Mouse (Mus musculus) hindbrain, embryonic 14.5 days (tissue): ENCODE data around the gene Speg. TPM values are rescaled to one million over a fixed set of nuclear protein-coding genes. Genes with fewer than 3 reads are reported as not detected.
A peak's percentile ranks its signal among the peaks of the same experiment; 100 is the strongest.

ENCODE experiments used
- ATAC-seq: fragments of 200-750 bp; cut with Nextera tagmentation; 2 replicates; pipeline ENCODE4 v1.8.0; 2017; ENCODE audit warnings: moderate number of reproducible peaks, mild to moderate bottlenecking, moderate TSS enrichment, moderate library complexity; ENCODE audit not compliant: low FRiP score
- DNase-seq: peaks from one replicate; pipeline ENCODE4 v3.0.0-alpha.2; 2015; ENCODE audit warnings: low spot score
- H3K27ac ChIP-seq: fragments of 300-500 bp; sonication (generic); 2 replicates; pipeline ENCODE4 v1.5.1; 2014; ENCODE audit warnings: mild to moderate bottlenecking, moderate library complexity
- H3K27me3 ChIP-seq: fragments of 300-500 bp; sonication (generic); 2 replicates; pipeline ENCODE4 v1.6.1; 2014; ENCODE audit warnings: mild to moderate bottlenecking, low read length, mixed read lengths; ENCODE audit not compliant: control insufficient read depth, insufficient read depth
- H3K36me3 ChIP-seq: fragments of 300-500 bp; sonication (generic); replicated peaks from 2 replicates; pipeline ENCODE4 v1.6.1; 2014; ENCODE audit not compliant: control insufficient read depth, insufficient read depth
- H3K4me1 ChIP-seq: fragments of 300-500 bp; sonication (generic); replicated peaks from 2 replicates; pipeline ENCODE4 v1.6.1; 2014; ENCODE audit warnings: antibody characterized with exemption, low read length, mixed read lengths; ENCODE audit not compliant: control insufficient read depth, insufficient read depth
- H3K4me2 ChIP-seq: fragments of 300-500 bp; sonication (generic); replicated peaks from 2 replicates; pipeline ENCODE4 v1.6.1; 2014; ENCODE audit warnings: mild to moderate bottlenecking, moderate library complexity
- H3K4me3 ChIP-seq: fragments of 300-500 bp; sonication (generic); replicated peaks from 2 replicates; pipeline ENCODE4 v1.5.1; 2014; ENCODE audit warnings: mild to moderate bottlenecking, low read length
- H3K9ac ChIP-seq: fragments of 300-500 bp; sonication (generic); 2 replicates; pipeline ENCODE4 v1.6.1; 2014
- H3K9me3 ChIP-seq: fragments of 300-500 bp; sonication (generic); 2 replicates; pipeline ENCODE4 v1.6.1; 2016; ENCODE audit warnings: low read length; ENCODE audit not compliant: control insufficient read depth
- whole genome bisulfite sequencing: fragments of 180-500 bp; shearing (Covaris S2); extraction: QIAGEN DNeasy Blood & Tissue Kit; methylation state at CpG from one replicate; pipeline ENCODE4 v1.1.7; 2014; 5-methylcytosine and 5-hydroxymethylcytosine counted together
- polyA plus RNA-seq: library from polyadenylated mRNA; unstranded; fragments of >200 nt; fragmentation: Nextera tagmentation; extraction: Ambion mirVana; gene quantifications from 2 replicates; pipeline ENCODE4 v1.2.1, GENCODE M21; 2014

Gene Speg
- polyA plus RNA-seq, 1 experiment from 2014 or later, result 18.0 TPM

- ATAC-seq (peak; percentile 9; the same call in 1 of the 2 replicates), DNase-seq (no peak)
- H3K27me3 ChIP-seq, result peaks cover 35% of the 10 kb centered on the region
- 0 out of 2 replicates have a peak, but pooled peaks cover 3% of the 10 kb centered on the region for H3K36me3 ChIP-seq
- H3K27ac ChIP-seq, result no peak overlapping the region
- H3K9me3 ChIP-seq, result no peaks in the 10 kb centered on the region
- no peak overlapping the region; the same call in 1 of the 2 replicates for H3K4me3 ChIP-seq
- H3K4me1 ChIP-seq, result peaks cover 57% of the 10 kb centered on the region
- peak overlapping the region; percentile 45 for H3K4me2 ChIP-seq
- whole genome bisulfite sequencing, result 13% methylated on average over 7 of the region's 7 CpGs
- peak overlapping the region; percentile 55 for H3K9ac ChIP-seq
Measured at GRCm38 (mm10) chr1:75387469-75387928, 12.4 kb downstream of the Speg start.

GRCm38 (mm10) chr1:75387929-75388897, 13.1 kb downstream of the Speg start:
- 0 out of 2 replicates have a peak, but pooled peaks cover 3% of the 10 kb centered on the region for H3K36me3 ChIP-seq
- H3K27ac ChIP-seq, result peak overlapping the region; percentile 23; the same call in 1 of the 2 replicates
- peak overlapping the region; percentile 23 for H3K4me3 ChIP-seq
- H3K4me1 ChIP-seq, result peaks cover 53% of the 10 kb centered on the region
- DNase-seq (no peak), ATAC-seq (no peak)
- 4% methylated on average over 86 of the region's 94 CpGs for WGBS
- peaks cover 35% of the 10 kb centered on the region for H3K27me3 ChIP-seq
- peak overlapping the region; percentile 55 for H3K9ac ChIP-seq
- no peaks in the 10 kb centered on the region for H3K9me3 ChIP-seq
- H3K4me2 ChIP-seq, result peak overlapping the region; percentile 45

GRCm38 (mm10) chr1:75388898-75389515, 13.9 kb downstream of the Speg start:
- ATAC-seq (no peak), DNase-seq (no peak)
- Histone ChIP-seq H3K9ac (peak overlapping the region; percentile 55; the same call in 1 of the 2 replicates), H3K4me1 (peaks cover 56% of the 10 kb centered on the region), H3K27me3 (peaks cover 35% of the 10 kb centered on the region), H3K4me3 (peak overlapping the region; percentile 23; the same call in 1 of the 2 replicates), H3K4me2 (peak overlapping the region; percentile 45), H3K9me3 (no peaks in the 10 kb centered on the region), H3K36me3 (0 out of 2 replicates have a peak, but pooled peaks cover 3% of the 10 kb centered on the region), H3K27ac (no peak overlapping the region)
- WGBS, result 19% methylated on average over 23 of the region's 23 CpGs

- H3K4me3 ChIP-seq, result no peak overlapping the region
- 57% methylated on average over 9 of the region's 9 CpGs for WGBS
- no peak overlapping the region for H3K27ac ChIP-seq
- H3K27me3 ChIP-seq, result peaks cover 17% of the 10 kb centered on the region
- no peak for ATAC-seq
- peaks cover 3% of the 10 kb centered on the region; the same call in 1 of the 2 replicates for H3K36me3 ChIP-seq
- no peak overlapping the region for H3K4me2 ChIP-seq
- no peak for DNase-seq
- peaks cover 23% of the 10 kb centered on the region for H3K4me1 ChIP-seq
- no peak overlapping the region for H3K9ac ChIP-seq
- no peaks in the 10 kb centered on the region for H3K9me3 ChIP-seq
Measured at GRCm38 (mm10) chr1:75393139-75393538, 18.0 kb downstream of the Speg start.

- Histone ChIP-seq H3K27me3 (peaks cover 10% of the 10 kb centered on the region), H3K4me1 (peaks cover 18% of the 10 kb centered on the region), H3K4me2 (no peak overlapping the region), H3K9ac (no peak overlapping the region), H3K4me3 (no peak overlapping the region), H3K27ac (no peak overlapping the region; the same call in 1 of the 2 replicates), H3K36me3 (peaks cover 3% of the 10 kb centered on the region; the same call in 1 of the 2 replicates), H3K9me3 (no peaks in the 10 kb centered on the region)
- ATAC-seq (no peak), DNase-seq (no peak)
- WGBS, result 95% methylated on average over 3 of the region's 3 CpGs
Measured at GRCm38 (mm10) chr1:75393846-75394245, 18.7 kb downstream of the Speg start.

GRCm38 (mm10) chr1:75398761-75399402, 23.8 kb downstream of the Speg start:
- Histone ChIP-seq H3K9ac (no peak overlapping the region), H3K4me2 (no peak overlapping the region), H3K9me3 (no peaks in the 10 kb centered on the region), H3K4me3 (no peak overlapping the region), H3K36me3 (peaks cover 25% of the 10 kb centered on the region), H3K4me1 (peaks cover 21% of the 10 kb centered on the region), H3K27ac (no peak overlapping the region), H3K27me3 (no peaks in the 10 kb centered on the region)
- ATAC-seq (peak; percentile 39; the same call in 1 of the 2 replicates), DNase-seq (peak; percentile 58)
- WGBS, result 11% methylated on average over 9 of the region's 9 CpGs

DNA sequence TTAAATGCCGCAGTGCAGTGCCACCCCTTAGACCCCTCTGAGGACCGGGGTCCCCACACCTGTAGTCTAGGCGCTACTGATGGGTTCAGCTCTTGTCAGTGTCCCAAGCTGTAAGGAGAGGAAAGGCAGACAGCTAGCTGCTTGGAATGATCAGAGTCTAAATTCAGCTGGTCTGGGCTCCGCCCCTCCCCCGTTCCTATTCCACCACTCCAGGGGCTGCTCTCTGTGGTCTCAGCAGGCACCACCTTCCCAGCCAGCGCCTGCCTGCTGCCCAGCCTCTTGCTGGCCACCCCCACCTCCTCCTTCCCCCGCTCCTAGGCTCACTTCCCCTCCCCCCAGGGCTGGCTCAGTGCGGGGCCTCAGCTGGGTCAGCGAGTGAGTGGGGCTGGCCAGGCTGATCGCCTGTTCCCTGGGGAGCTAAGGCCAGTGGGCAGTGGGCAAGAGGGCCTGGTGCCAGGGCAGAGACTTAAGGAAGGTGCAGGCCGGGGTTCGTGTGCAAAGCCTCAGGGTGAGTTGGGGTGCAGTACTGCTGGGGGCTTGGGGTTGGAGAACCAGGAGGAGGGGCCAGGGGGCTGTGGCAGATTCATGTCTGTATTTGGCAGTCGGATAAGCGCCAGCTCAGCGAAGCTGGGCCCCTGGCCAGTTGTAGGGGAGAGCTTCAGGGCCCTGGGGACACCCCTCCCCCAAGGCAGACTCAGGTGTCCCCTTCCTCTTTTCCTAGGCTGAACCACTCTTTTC, 24.8 kb downstream of the Speg start:
- Histone ChIP-seq H3K9ac (peak overlapping the region; percentile 21; the same call in 1 of the 2 replicates), H3K27me3 (no peaks in the 10 kb centered on the region), H3K36me3 (peaks cover 34% of the 10 kb centered on the region), H3K4me3 (no peak overlapping the region), H3K4me2 (peak overlapping the region; percentile 32), H3K9me3 (no peaks in the 10 kb centered on the region), H3K27ac (peak overlapping the region; percentile 49; the same call in 1 of the 2 replicates), H3K4me1 (peaks cover 20% of the 10 kb centered on the region)
- peak; percentile 76 for ATAC-seq
- no peak for DNase-seq
- 9% methylated on average over 15 of the region's 15 CpGs for WGBS

GRCm38 (mm10) chr1:75400493-75401115, 25.5 kb downstream of the Speg start:
- Histone ChIP-seq H3K27me3 (no peaks in the 10 kb centered on the region), H3K4me3 (no peak overlapping the region), H3K4me1 (peaks cover 20% of the 10 kb centered on the region), H3K9me3 (no peaks in the 10 kb centered on the region), H3K27ac (no peak overlapping the region), H3K9ac (no peak overlapping the region), H3K4me2 (peak overlapping the region; percentile 32), H3K36me3 (peaks cover 39% of the 10 kb centered on the region)
- DNase-seq (no peak), ATAC-seq (no peak)
- 40% methylated on average over 6 of the region's 6 CpGs for WGBS
